Mouse (Mus musculus) spleen, adult 2 months (tissue): ENCODE results near the gene Fbxw17. TPM values are rescaled to one million over a fixed set of nuclear protein-coding genes. Genes with fewer than 3 reads are reported as not detected.
"Not testable (repeated sequence)": the region's sequence is repeated elsewhere in the genome, so short reads cannot be mapped to it uniquely, and the experiment has no call there.

Source experiments
- DNase-seq, 2 experiments: peaks; one replicate each; pipeline versions ENCODE4 v3.0.0 to v3.0.0-alpha.2; 2012 to 2021; ENCODE audit warnings: low spot score in 2 of 2, low read depth in 1 of 2
- H3K27ac ChIP-seq: fragments of 200-500 bp; 2 replicates; pipeline ENCODE4 v1.5.1; 2012; ENCODE audit warnings: low read length, inconsistent platforms; ENCODE audit not compliant: insufficient read depth
- H3K27me3 ChIP-seq: fragments of 200-500 bp; 2 replicates; pipeline ENCODE4 v1.6.1; 2012; ENCODE audit warnings: mild to moderate bottlenecking, moderate library complexity, low read length, inconsistent platforms; ENCODE audit not compliant: control insufficient read depth, insufficient read depth
- H3K36me3 ChIP-seq: fragments of 200-500 bp; 2 replicates; pipeline ENCODE4 v1.6.1; 2012; ENCODE audit warnings: mild to moderate bottlenecking, low read length, inconsistent platforms; ENCODE audit not compliant: control insufficient read depth, insufficient read depth
- H3K4me1 ChIP-seq: fragments of 200-500 bp; 2 replicates; pipeline ENCODE4 v1.6.1; 2011; ENCODE audit warnings: inconsistent platforms; ENCODE audit not compliant: control insufficient read depth, insufficient read depth, insufficient read length
- H3K4me3 ChIP-seq: fragments of 200-500 bp; 2 replicates; pipeline ENCODE4 v1.5.1; 2011; ENCODE audit warnings: mild to moderate bottlenecking, inconsistent platforms; ENCODE audit not compliant: insufficient read depth, insufficient read length; ENCODE audit errors: extremely low read depth
- CTCF ChIP-seq: fragments of 200-500 bp; IDR thresholded peaks from 2 replicates; pipeline ENCODE4 v1.5.1; 2011; ENCODE audit warnings: mild to moderate bottlenecking, inconsistent platforms; ENCODE audit not compliant: insufficient read depth, insufficient read length, insufficient replicate concordance; ENCODE audit errors: extremely low read depth
- POLR2A ChIP-seq: fragments of 200-500 bp; IDR thresholded peaks from 2 replicates; pipeline ENCODE4 v1.6.1; 2011; ENCODE audit warnings: low read depth, low read length, inconsistent platforms
- WGBS: fragments of 180-500 bp; shearing (Covaris S2); methylation state at CpG from one replicate; pipeline ENCODE4 v1.1.7; 2018; 5-methylcytosine and 5-hydroxymethylcytosine counted together
- polyA plus RNA-seq: library from polyadenylated mRNA; depleted of rRNA; stranded (reverse); fragments of >200 nt; gene quantifications from 2 replicates; pipeline ENCODE4 v1.2.3, GENCODE M21; 2012; rRNA removed

Gene Fbxw17
- polyA plus RNA-seq, 1 experiment = 12.7 TPM

DNA sequence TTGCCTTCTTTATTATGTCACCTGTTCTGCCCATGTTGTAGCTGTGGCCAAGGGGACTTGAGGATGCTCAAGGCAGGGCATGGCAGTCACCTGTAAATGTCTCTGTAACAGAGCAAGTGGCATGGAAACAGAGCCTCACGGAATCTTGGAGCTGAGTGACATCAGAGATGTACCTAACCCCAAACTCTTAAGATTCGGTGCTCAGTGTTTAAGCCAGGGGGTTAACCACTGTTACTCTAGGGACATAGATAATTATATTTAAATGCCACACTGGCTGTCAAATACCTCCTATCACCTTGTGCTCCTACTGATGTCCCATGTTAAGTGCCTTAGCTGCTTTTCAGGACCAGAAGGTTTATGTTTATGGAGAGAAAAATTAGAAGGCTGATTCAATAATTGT is 26.1 kb downstream of the Fbxw17 start, which contains the start of gene Gm47429:
Gene Gm47429 (minus strand): TSS at position 101 of the 400 bp plus-strand sequence.
- no peak for DNase-seq
- no peaks in the 10 kb centered on the region for H3K27me3 ChIP-seq
- H3K27ac ChIP-seq = no peak within 1 kb of the TSS
- WGBS = 84% methylated on average over 2 of the region's 2 CpGs
- no peaks in the 10 kb centered on the region for H3K4me1 ChIP-seq
- no peaks in the 10 kb centered on the region for H3K36me3 ChIP-seq
- TF ChIP-seq CTCF = no peak
- no peak for TF ChIP-seq POLR2A
- no peak within 1 kb of the TSS for H3K4me3 ChIP-seq

DNA sequence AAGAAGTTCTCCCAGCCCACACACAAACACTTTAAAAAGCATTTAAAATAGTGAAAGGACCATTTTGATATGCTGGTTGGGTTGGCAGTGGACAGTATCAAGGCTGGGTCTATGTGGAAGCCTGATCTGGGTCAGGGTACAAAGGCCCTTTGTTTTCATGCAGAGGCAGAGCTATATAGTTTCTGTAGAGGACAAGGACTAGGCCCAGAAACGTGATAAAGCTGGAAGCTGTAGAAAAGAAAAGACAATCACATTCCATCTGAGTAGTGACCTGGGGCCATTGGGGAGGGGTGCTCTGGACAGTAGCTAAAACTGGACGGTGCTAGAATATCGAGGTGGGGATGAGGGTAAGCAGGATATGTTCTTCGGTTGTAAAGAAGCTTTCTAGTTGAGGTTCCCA is 27.6 kb downstream of the Fbxw17 start:
- TF ChIP-seq CTCF (no peak), POLR2A (no peak)
- H3K27me3 ChIP-seq = no peaks in the 10 kb centered on the region
- DNase-seq = no peak
- H3K4me3 ChIP-seq = no peak overlapping the region
- no peak overlapping the region for H3K27ac ChIP-seq
- WGBS = 77% methylated on average over 4 of the region's 4 CpGs
- H3K4me1 ChIP-seq = no peaks in the 10 kb centered on the region
- no peaks in the 10 kb centered on the region for H3K36me3 ChIP-seq

DNA sequence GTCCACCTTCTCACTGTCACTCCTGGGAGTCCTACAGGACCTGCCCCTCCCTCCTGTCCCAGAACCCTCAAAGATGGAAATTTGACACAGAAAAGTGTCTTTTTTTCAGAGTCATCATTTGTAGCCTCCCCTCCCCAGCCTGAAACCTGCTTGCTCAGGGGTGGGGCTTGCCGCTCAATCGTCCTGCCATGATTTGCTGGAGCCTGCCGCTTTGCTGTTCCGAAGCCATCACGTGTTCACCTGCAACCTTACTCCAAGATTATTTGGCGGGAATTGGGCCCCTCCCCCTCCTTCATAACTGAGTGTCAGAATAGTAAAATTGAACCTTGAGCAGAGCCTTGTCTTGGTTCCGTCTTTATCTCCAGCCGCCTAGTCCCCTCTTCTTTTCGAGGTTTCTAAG is 34.6 kb downstream of the Fbxw17 start:
- not testable (repeated sequence) for H3K4me1 ChIP-seq, H3K27me3 ChIP-seq, DNase-seq, H3K27ac ChIP-seq, H3K36me3 ChIP-seq, H3K4me3 ChIP-seq
- WGBS = 72% methylated on average over 9 of the region's 9 CpGs

GRCm38 (mm10) chr13:50453426-50453825 is 35.8 kb downstream of the Fbxw17 start:
- Histone ChIP-seq H3K27me3 (no peaks in the 10 kb centered on the region), H3K36me3 (no peaks in the 10 kb centered on the region), H3K4me3 (no peak overlapping the region), H3K4me1 (no peaks in the 10 kb centered on the region), H3K27ac (no peak overlapping the region)
- 43% methylated on average over 4 of the region's 4 CpGs for WGBS
- TF ChIP-seq POLR2A (no peak), CTCF (no peak)
- DNase-seq = no peak

GRCm38 (mm10) chr13:50460433-50460832 is 42.8 kb downstream of the Fbxw17 start:
- H3K27ac ChIP-seq, H3K27me3 ChIP-seq, H3K36me3 ChIP-seq, DNase-seq, H3K4me3 ChIP-seq, H3K4me1 ChIP-seq: not testable (repeated sequence)
- WGBS = 71% methylated on average over 2 of the region's 2 CpGs

DNA sequence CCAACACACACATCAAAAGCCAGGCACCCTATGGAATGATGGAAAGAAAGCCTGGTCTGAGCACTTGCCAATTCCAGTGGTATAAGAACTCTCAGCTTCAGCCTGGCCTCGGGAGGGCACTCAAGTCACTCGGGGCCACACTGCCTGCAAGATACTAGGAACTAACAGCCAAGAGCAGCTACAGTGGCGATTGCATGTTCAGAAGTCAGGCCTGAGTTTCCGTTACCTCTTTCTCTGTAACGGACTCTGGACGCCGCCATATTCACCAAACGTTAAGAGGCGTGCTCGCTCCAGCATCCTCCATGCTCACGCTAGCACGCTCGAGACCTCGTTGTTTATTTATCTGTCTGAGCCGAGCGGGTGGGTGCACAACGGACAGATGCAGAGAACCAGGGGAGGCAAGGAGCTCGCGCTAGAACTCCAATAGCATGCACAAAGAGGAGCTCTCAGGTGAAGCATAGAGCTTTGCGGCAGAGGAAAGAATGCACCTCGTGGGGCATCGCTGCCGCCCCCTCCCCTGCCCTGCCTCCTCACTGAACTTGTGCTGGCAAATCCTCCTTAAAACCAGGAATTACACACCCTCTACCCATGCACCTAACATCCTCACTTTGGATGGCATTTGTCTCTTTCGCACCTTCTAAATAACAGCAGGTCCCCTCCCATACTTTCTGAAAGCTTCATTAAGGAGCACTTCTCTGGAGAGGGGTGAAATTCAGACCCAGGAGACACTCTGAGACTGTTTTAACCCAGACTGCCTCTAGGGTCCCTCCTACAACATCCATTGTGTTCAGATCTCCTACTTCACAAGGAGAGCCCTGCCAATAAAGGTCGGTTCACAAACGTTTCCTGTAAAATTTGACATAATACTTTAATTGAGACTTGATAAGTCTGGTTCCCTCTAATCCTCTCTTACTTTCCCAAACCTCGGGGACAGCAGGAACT is 47.2 kb downstream of the Fbxw17 start:
- H3K36me3 ChIP-seq = no peaks in the 10 kb centered on the region

DNA sequence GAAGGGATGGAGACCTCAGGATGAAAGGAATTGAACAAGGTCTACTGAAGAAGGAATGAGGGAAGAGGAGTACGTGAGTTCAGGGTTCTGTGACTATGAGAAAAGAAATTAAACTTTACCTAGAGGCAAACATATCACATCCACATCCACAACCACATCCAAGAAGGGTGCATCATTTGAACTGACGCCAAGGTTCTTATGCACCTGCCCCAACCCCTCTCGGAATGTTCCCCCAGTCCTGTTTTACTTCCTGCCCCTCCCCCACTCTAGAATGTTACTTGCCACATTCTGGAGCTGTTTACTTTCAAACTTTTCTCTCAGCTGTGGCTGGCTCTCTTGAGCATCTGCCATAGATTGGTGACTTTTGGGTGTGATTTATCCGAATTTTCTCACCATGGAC is 49.3 kb downstream of the Fbxw17 start, which contains the start of gene Nutm2:
Gene Nutm2 (plus strand): TSS at position 301 of the 400 bp plus-strand sequence.
- WGBS = 73% methylated on average over 4 of the region's 4 CpGs
- H3K27me3 ChIP-seq = no peaks in the 10 kb centered on the region
- H3K4me1 ChIP-seq = no peaks in the 10 kb centered on the region
- TF ChIP-seq POLR2A (no peak), CTCF (no peak)
- H3K36me3 ChIP-seq = no peaks in the 10 kb centered on the region
- no peak within 1 kb of the TSS for H3K4me3 ChIP-seq
- DNase-seq = no peak
- H3K27ac ChIP-seq = no peak within 1 kb of the TSS

More for the DNA sequence above, 47.2 kb downstream of the Fbxw17 start:
- Histone ChIP-seq H3K4me1 (no peaks in the 10 kb centered on the region), H3K27ac (no peak overlapping the region), H3K27me3 (no peaks in the 10 kb centered on the region), H3K4me3 (no peak overlapping the region)
- WGBS = 43% methylated on average over 27 of the region's 27 CpGs
- no peak for DNase-seq
- no peak for TF ChIP-seq CTCF
- no peak for TF ChIP-seq POLR2A

Other genes with a start within 250 kb of the Fbxw17 start
- gene Gm906, start 167.6 kb upstream of the Fbxw17 start, polyA plus RNA-seq = not detected in 2 replicates
- not detected in 2 replicates for gene Gm47429, start 26.0 kb downstream of the Fbxw17 start, polyA plus RNA-seq
- gene Nutm2, start 49.4 kb downstream of the Fbxw17 start, polyA plus RNA-seq = not detected in 2 replicates
- not detected in 2 replicates for gene Gm904, start 225.4 kb downstream of the Fbxw17 start, polyA plus RNA-seq